Mouse (Mus musculus): ENCODE measurements around the gene Boll. TPM values are rescaled to one million over a fixed set of nuclear protein-coding genes. Genes with fewer than 3 reads are reported as not detected.

Gene Boll
- total and polyA plus RNA-seq, 2 experiments from 2014 or later: not detected

DNA sequence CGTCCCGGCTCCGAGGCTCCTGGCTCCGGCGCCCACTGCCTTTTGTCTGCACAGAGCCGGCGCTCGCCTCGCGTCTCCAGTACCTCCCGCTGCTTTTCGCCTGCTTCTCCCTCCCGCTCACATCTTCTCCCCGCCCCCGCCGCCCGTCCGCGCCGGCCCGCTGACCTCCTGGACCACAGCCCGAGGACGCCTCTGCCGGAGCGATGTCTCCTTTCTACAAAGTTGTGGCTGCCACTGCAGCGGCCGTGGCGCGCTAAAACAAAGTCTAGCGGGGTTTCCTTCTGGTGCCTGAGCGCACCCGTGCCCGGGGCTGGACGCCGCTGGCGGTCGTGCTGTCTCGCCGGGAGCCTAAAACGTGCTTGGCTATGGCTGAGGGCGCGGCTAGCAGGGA is 42.7 kb upstream of the Boll start:
- under 1% methylated on average over 38 of the region's 42 CpGs for WGBS
- ATAC-seq (ENCODE audit: insufficient read depth, low read depth) (peak; percentile 70), DNase-seq (ENCODE audit: low spot score) (no peak)
- TF ChIP-seq CTCF (IDR thresholded peaks at IDR 0.05; ENCODE audit: low read depth) (no peak), EP300 (IDR thresholded peaks at IDR 0.05; ENCODE audit: low read depth) (no peak)
- Histone ChIP-seq H3K36me3 (replicated peaks; ENCODE audit: control insufficient read depth, insufficient read depth, low read length) (no peaks in the 10 kb centered on the region), H3K9ac (replicated peaks; ENCODE audit: low read depth, low read length) (peak overlapping the region; percentile 47), H3K4me2 (ENCODE audit: low read depth, low read length) (peak overlapping the region; percentile 69), H3K4me1 (ENCODE audit: control insufficient read depth, insufficient read depth) (peaks cover 12% of the 10 kb centered on the region; the same call in 1 of the 2 replicates), H3K4me3 (ENCODE audit: low read depth, low read length) (peak overlapping the region; percentile 66), H3K27ac (ENCODE audit: low read depth) (peak overlapping the region; percentile 52), H3K27me3 (ENCODE audit: control insufficient read depth, insufficient read depth, low read length) (no peaks in the 10 kb centered on the region), H3K9me3 (replicated peaks; ENCODE audit: control insufficient read depth, low read length) (no peaks in the 10 kb centered on the region)

- WGBS: 1% methylated on average over 51 of the region's 51 CpGs
- DNase-seq (ENCODE audit: low spot score): peak; percentile 91
- TF ChIP-seq EP300 (IDR thresholded peaks at IDR 0.05; ENCODE audit: low read depth) (no peak), CTCF (IDR thresholded peaks at IDR 0.05; ENCODE audit: low read depth) (no peak)
- Histone ChIP-seq H3K4me1 (ENCODE audit: control insufficient read depth, insufficient read depth) (peaks cover 12% of the 10 kb centered on the region; the same call in 1 of the 2 replicates), H3K9ac (replicated peaks; ENCODE audit: low read depth, low read length) (peak within 1 kb of the TSS; percentile 47), H3K4me2 (ENCODE audit: low read depth, low read length) (peak within 1 kb of the TSS; percentile 69), H3K27ac (ENCODE audit: low read depth) (peak within 1 kb of the TSS; percentile 52), H3K27me3 (ENCODE audit: control insufficient read depth, insufficient read depth, low read length) (no peaks in the 10 kb centered on the region), H3K9me3 (replicated peaks; ENCODE audit: control insufficient read depth, low read length) (no peaks in the 10 kb centered on the region), H3K4me3 (ENCODE audit: low read depth, low read length) (peak within 1 kb of the TSS; percentile 66), H3K36me3 (replicated peaks; ENCODE audit: control insufficient read depth, insufficient read depth, low read length) (no peaks in the 10 kb centered on the region)
- peak; percentile 98 for ATAC-seq (ENCODE audit: insufficient read depth, low read depth)
Measured at GRCm38 (mm10) chr1:55405272-55406022, 42.2 kb upstream of the Boll start, which contains the start of gene Plcl1. TSS of gene Plcl1 (plus strand) at chr1:55405921.

DNA sequence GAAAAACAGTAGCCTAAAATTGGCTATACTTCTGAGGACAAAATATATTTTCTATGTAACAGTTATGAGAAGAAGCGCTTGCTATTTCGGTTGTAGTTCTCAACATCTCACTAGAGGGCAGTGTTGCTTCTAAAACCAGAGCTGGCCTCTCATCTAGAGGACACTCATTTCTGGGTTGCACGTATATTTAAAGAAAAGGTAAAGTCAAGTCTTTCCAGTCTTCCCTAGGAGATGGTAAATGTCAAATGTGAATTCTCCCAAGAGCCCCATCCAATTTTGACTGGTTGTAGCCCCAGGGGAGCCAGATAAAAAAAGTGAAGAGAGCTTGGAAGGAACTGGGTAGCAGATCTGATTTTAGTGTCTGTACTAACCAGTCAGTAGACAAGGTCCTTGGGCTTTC is 41.2 kb upstream of the Boll start:
- no peak overlapping the region for H3K27ac ChIP-seq (ENCODE audit: low read depth)
- H3K9me3 ChIP-seq (replicated peaks; ENCODE audit: control insufficient read depth, low read length): no peaks in the 10 kb centered on the region
- H3K36me3 ChIP-seq (replicated peaks; ENCODE audit: control insufficient read depth, insufficient read depth, low read length): no peaks in the 10 kb centered on the region
- ATAC-seq (ENCODE audit: insufficient read depth, low read depth): no peak
- no peak overlapping the region for H3K9ac ChIP-seq (replicated peaks; ENCODE audit: low read depth, low read length)
- no peak overlapping the region for H3K4me3 ChIP-seq (ENCODE audit: low read depth, low read length)
- H3K27me3 ChIP-seq (ENCODE audit: control insufficient read depth, insufficient read depth, low read length): no peaks in the 10 kb centered on the region
- DNase-seq (ENCODE audit: low spot score): peak; percentile 69
- peak overlapping the region; percentile 69 for H3K4me2 ChIP-seq (ENCODE audit: low read depth, low read length)
- 0% methylated on average over 3 of the region's 3 CpGs for WGBS
- peaks cover 12% of the 10 kb centered on the region; the same call in 1 of the 2 replicates for H3K4me1 ChIP-seq (ENCODE audit: control insufficient read depth, insufficient read depth)
- TF ChIP-seq CTCF (IDR thresholded peaks at IDR 0.05; ENCODE audit: low read depth): peak; percentile 78
- TF ChIP-seq EP300 (IDR thresholded peaks at IDR 0.05; ENCODE audit: low read depth): no peak

- Histone ChIP-seq H3K36me3 (replicated peaks; ENCODE audit: control insufficient read depth, insufficient read depth, low read length) (no peaks in the 10 kb centered on the region), H3K9me3 (replicated peaks; ENCODE audit: control insufficient read depth, low read length) (no peaks in the 10 kb centered on the region), H3K4me3 (ENCODE audit: low read depth, low read length) (no peak overlapping the region), H3K4me1 (ENCODE audit: control insufficient read depth, insufficient read depth) (peaks cover 3% of the 10 kb centered on the region; the same call in 1 of the 2 replicates), H3K27ac (ENCODE audit: low read depth) (no peak overlapping the region), H3K27me3 (ENCODE audit: control insufficient read depth, insufficient read depth, low read length) (no peaks in the 10 kb centered on the region), H3K4me2 (ENCODE audit: low read depth, low read length) (no peak overlapping the region), H3K9ac (replicated peaks; ENCODE audit: low read depth, low read length) (no peak overlapping the region)
- no peak for ATAC-seq (ENCODE audit: insufficient read depth, low read depth)
- TF ChIP-seq CTCF (IDR thresholded peaks at IDR 0.05; ENCODE audit: low read depth): no peak
- no peak for TF ChIP-seq EP300 (IDR thresholded peaks at IDR 0.05; ENCODE audit: low read depth)
- WGBS: 25% methylated on average over 5 of the region's 5 CpGs
- DNase-seq (ENCODE audit: low spot score): no peak
Measured at GRCm38 (mm10) chr1:55399891-55400290, 36.6 kb upstream of the Boll start.

DNA sequence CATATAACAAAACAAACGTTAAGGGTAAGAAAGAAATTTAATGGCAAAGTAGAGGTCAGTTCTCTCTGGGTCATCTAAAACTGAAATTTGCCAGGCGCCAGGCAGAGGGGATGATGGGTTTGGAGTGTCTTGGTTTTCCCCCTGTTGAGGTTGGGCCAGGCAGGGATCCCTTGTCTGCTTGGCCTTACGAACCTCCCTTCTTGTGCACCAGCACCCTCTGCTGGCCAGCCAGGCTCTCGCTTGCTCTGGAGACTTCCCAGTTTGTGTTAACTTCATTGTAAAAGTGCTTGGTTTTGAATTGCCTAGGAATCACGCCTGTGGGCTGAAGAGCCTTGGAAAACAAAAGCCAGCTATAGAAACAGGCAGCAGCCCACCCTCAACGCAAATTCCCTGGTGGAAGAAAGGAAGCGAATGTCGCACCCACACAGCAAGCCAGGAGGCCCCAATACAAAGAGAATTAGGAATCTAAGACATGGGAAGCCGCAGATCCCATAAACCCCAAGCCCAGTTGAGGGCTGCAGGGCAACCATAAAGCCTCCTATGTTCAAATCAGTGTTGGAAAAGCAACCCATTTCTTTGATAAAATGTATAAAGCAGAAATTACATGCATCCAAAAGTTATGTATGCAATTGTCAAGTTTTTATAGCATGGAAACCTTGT is 20.0 kb upstream of the Boll start:
- H3K36me3 ChIP-seq (replicated peaks; ENCODE audit: control insufficient read depth, insufficient read depth, low read length): no peaks in the 10 kb centered on the region
- no peaks in the 10 kb centered on the region for H3K9me3 ChIP-seq (replicated peaks; ENCODE audit: control insufficient read depth, low read length)
- no peaks in the 10 kb centered on the region for H3K27me3 ChIP-seq (ENCODE audit: control insufficient read depth, insufficient read depth, low read length)
- no peaks in the 10 kb centered on the region for H3K4me1 ChIP-seq (ENCODE audit: control insufficient read depth, insufficient read depth)
- no peak overlapping the region for H3K4me3 ChIP-seq (ENCODE audit: low read depth, low read length)
- H3K27ac ChIP-seq (ENCODE audit: low read depth): no peak overlapping the region
- peak; percentile 63 for DNase-seq (ENCODE audit: low spot score)
- no peak overlapping the region for H3K4me2 ChIP-seq (ENCODE audit: low read depth, low read length)
- TF ChIP-seq CTCF (IDR thresholded peaks at IDR 0.05; ENCODE audit: low read depth): peak; percentile 92
- TF ChIP-seq EP300 (IDR thresholded peaks at IDR 0.05; ENCODE audit: low read depth): no peak
- H3K9ac ChIP-seq (replicated peaks; ENCODE audit: low read depth, low read length): no peak overlapping the region
- 15% methylated on average over 9 of the region's 9 CpGs for WGBS
- peak; percentile 55; the same call in 1 of the 2 replicates for ATAC-seq (ENCODE audit: insufficient read depth, low read depth)

All from heart, postnatal 0 days (tissue).